Comparison of ENCODE assay signal across 1 mouse cellular context in the genomic region with DNA sequence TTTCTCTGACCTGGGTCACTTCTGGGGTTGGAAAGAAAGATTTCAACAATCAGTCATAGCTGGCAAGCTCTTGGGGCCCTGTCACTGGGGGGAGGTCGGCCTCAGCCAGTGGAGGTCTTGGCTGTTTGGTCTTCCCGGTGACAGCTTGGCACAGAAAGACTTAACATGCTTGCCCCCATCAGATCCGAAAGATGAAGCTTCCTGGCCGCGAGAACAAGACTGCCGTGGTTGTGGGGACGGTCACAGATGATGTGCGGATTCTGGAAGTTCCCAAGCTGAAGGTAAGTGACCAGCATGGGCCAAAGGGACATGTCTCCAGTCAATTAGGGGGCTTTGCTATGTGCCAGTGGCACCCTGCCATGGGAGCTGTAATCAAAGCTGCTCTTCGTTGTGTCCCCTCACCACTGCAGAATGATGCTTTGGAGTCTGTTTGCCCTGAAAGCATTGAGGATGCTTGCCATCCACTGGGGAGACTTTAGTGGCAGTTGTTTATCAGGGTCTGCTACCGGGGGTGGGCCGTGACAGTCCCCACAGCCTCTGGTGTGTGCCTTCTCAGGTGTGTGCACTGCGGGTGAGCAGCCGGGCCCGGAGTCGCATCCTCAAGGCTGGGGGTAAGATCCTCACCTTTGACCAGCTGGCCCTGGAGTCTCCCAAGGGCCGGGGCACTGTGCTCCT.
TF ChIP-seq lines count a peak whose summit lies in the region.

No protein-coding gene starts in this region.

TF ChIP-seq in C2C12, 6 proteins besides CTCF, POLR2A, EP300 and RAD21:
- TF ChIP-seq MAX (IDR thresholded peaks at IDR 0.05) (no peak), MYOD1 (IDR thresholded peaks at IDR 0.05; ENCODE audit: control insufficient read depth, insufficient read length, low read depth) (no peak), MYOG (IDR thresholded peaks at IDR 0.05; ENCODE audit: control insufficient read depth, extremely low read depth, insufficient read length) (no peak), CEBPB (IDR thresholded peaks at IDR 0.05; ENCODE audit: low read depth) (no peak)
